Mouse (Mus musculus): Measurements from ENCODE around the gene Pam. TPM values are rescaled to one million over a fixed set of nuclear protein-coding genes. Genes with fewer than 3 reads are reported as not detected.

Pam gene
- total and polyA plus RNA-seq, 2 experiments = 11.8 to 30.5 TPM

- Histone ChIP-seq H3K4me1 (ENCODE audit: control insufficient read depth, insufficient read depth, low read length) (no peaks in the 10 kb centered on the region), H3K79me2 (ENCODE audit: control insufficient read depth, insufficient read depth, low read length) (no peaks in the 10 kb centered on the region), H3K9ac (ENCODE audit: low read depth, low read length) (no peak overlapping the region), H3K4me3 (ENCODE audit: insufficient read depth, low read depth, low read length) (no peak overlapping the region), H3K27me3 (ENCODE audit: control insufficient read depth, insufficient read depth, low read length) (no peaks in the 10 kb centered on the region), H3K27ac (replicated peaks; ENCODE audit: insufficient read depth, low read depth, low read length) (no peak overlapping the region), H3K36me3 (ENCODE audit: control insufficient read depth, insufficient read depth, low read length) (no peaks in the 10 kb centered on the region)
- DNase-seq (ENCODE audit: extremely low read depth, low read depth, low spot score) = no peak
- WGBS = 65% methylated on average over 1 of the region's 1 CpGs
- TF ChIP-seq POLR2A (IDR thresholded peaks at IDR 0.05; ENCODE audit: extremely low read depth, insufficient read depth, low read length) = no peak
- TF ChIP-seq CTCF (IDR thresholded peaks at IDR 0.05; ENCODE audit: low read depth, low read length) = no peak
Measured at GRCm38 (mm10) chr1:97983189-97983588, 112.3 kb downstream of the Pam start.

DNA sequence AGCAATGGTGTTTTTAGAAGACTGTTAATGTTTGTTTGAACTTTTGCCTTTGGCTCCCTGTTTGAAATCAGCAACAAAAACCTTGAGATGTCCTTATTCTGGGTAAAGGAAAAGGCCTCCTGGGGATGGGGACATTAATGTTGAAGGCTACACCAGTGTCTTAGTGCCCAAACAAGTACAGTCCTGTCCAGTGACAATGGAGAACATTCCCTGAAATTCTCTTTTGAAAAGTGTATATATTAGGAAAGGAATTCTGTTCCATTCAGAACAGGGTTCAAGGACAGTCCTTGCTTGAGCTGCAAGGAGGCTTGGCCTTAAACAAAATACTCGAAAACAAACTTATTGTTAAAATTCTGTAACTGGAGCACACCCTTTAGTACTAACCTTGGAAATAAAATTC lies 116.0 kb downstream of the Pam start:
- H3K36me3 ChIP-seq (ENCODE audit: control insufficient read depth, insufficient read depth, low read length) = no peaks in the 10 kb centered on the region
- no peak overlapping the region for H3K9ac ChIP-seq (ENCODE audit: low read depth, low read length)
- TF ChIP-seq POLR2A (IDR thresholded peaks at IDR 0.05; ENCODE audit: extremely low read depth, insufficient read depth, low read length) (no peak), CTCF (IDR thresholded peaks at IDR 0.05; ENCODE audit: low read depth, low read length) (no peak)
- H3K27me3 ChIP-seq (ENCODE audit: control insufficient read depth, insufficient read depth, low read length) = peaks cover 3% of the 10 kb centered on the region; the same call in 1 of the 2 replicates
- no peaks in the 10 kb centered on the region for H3K4me1 ChIP-seq (ENCODE audit: control insufficient read depth, insufficient read depth, low read length)
- no peak overlapping the region for H3K27ac ChIP-seq (replicated peaks; ENCODE audit: insufficient read depth, low read depth, low read length)
- WGBS = 88% methylated on average over 1 of the region's 1 CpGs
- no peak for DNase-seq (ENCODE audit: extremely low read depth, low read depth, low spot score)
- H3K4me3 ChIP-seq (ENCODE audit: insufficient read depth, low read depth, low read length) = no peak overlapping the region
- H3K79me2 ChIP-seq (ENCODE audit: control insufficient read depth, insufficient read depth, low read length) = no peaks in the 10 kb centered on the region

DNA sequence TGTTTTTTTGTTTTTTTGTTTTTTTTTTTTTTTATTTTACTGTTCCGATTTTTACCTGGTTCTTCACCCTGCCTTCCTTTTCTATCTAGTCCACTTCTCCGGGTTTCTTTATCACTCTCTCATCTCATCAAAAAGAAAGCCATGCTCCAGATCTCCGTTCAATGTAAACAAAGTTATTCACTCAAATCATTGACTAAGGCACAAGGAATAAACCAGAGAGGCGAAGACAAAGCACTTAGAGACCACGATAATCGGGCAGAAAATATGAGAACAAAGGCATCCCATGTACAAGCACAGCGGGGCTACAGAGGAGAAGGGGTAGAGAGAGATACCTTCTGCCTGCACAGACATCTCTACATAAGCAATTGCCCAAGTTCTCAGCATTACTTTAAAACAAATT lies 117.9 kb downstream of the Pam start:
- H3K27ac ChIP-seq (replicated peaks; ENCODE audit: insufficient read depth, low read depth, low read length) = no peak overlapping the region
- no peak overlapping the region for H3K9ac ChIP-seq (ENCODE audit: low read depth, low read length)
- H3K27me3 ChIP-seq (ENCODE audit: control insufficient read depth, insufficient read depth, low read length) = peaks cover 3% of the 10 kb centered on the region; the same call in 1 of the 2 replicates
- DNase-seq (ENCODE audit: extremely low read depth, low read depth, low spot score) = no peak
- TF ChIP-seq CTCF (IDR thresholded peaks at IDR 0.05; ENCODE audit: low read depth, low read length) = no peak
- TF ChIP-seq POLR2A (IDR thresholded peaks at IDR 0.05; ENCODE audit: extremely low read depth, insufficient read depth, low read length) = no peak
- H3K36me3 ChIP-seq (ENCODE audit: control insufficient read depth, insufficient read depth, low read length) = no peaks in the 10 kb centered on the region
- no peaks in the 10 kb centered on the region for H3K4me1 ChIP-seq (ENCODE audit: control insufficient read depth, insufficient read depth, low read length)
- H3K4me3 ChIP-seq (ENCODE audit: insufficient read depth, low read depth, low read length) = no peak overlapping the region
- WGBS = 39% methylated on average over 7 of the region's 7 CpGs
- H3K79me2 ChIP-seq (ENCODE audit: control insufficient read depth, insufficient read depth, low read length) = no peaks in the 10 kb centered on the region

DNA sequence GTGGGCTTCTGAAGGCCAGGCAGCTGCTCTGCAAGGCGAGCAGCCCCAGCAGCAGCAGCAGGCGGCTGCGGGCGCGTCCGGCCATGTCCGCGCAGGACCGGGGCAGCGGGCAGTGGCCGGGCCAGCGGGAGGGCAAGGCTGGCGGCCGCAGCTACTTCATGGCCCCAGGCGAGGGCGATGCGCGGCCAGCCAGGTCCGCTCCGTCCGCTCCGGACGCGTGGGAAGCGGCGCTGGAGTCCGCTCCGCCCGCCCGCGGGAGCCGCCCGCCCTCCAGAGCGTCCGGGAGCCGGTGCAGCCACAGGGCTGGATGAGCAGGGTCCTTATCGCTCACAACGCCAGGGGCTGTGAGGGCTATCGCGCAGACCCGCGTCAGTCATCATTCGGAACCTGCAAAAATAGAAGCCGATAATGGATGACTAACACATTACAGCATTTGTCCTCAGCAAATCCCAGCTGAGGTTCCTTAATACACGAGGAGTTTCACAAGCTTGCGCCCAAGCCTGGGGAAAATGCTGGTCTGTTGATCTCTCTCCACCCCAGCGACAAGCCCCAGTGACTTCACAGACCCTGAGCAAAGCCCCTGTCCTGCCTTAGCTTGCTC lies 118.5 kb downstream of the Pam start:
- peaks cover 3% of the 10 kb centered on the region; the same call in 1 of the 2 replicates for H3K27me3 ChIP-seq (ENCODE audit: control insufficient read depth, insufficient read depth, low read length)
- peak; percentile 7 for DNase-seq (ENCODE audit: extremely low read depth, low read depth, low spot score)
- H3K27ac ChIP-seq (replicated peaks; ENCODE audit: insufficient read depth, low read depth, low read length) = peak overlapping the region; percentile 53
- H3K79me2 ChIP-seq (ENCODE audit: control insufficient read depth, insufficient read depth, low read length) = no peaks in the 10 kb centered on the region
- WGBS = 1% methylated on average over 47 of the region's 47 CpGs
- TF ChIP-seq CTCF (IDR thresholded peaks at IDR 0.05; ENCODE audit: low read depth, low read length) = peak; percentile 30; the same call in 1 of the 2 replicates
- no peak for TF ChIP-seq POLR2A (IDR thresholded peaks at IDR 0.05; ENCODE audit: extremely low read depth, insufficient read depth, low read length)
- no peaks in the 10 kb centered on the region for H3K4me1 ChIP-seq (ENCODE audit: control insufficient read depth, insufficient read depth, low read length)
- peak overlapping the region; percentile 77 for H3K9ac ChIP-seq (ENCODE audit: low read depth, low read length)
- H3K4me3 ChIP-seq (ENCODE audit: insufficient read depth, low read depth, low read length) = peak overlapping the region; percentile 73
- H3K36me3 ChIP-seq (ENCODE audit: control insufficient read depth, insufficient read depth, low read length) = no peaks in the 10 kb centered on the region

DNA sequence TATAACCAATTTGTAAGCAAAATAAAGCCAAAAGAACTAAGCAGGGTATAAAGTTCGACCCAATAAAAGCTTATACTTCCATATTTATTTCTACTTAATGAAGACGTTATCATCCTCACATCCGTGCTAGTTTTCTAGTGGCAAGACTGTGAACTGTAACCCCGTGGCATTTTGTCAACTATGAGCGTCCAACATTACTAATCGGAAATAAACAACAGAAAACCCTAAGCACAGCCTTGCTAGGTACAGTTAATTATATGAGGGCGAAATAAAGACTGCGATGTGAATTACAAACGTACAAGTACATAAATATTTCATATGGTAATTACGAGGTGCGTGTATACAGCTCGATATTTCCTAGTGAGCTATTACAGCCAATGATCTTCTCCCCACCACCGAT lies 119.4 kb downstream of the Pam start:
- Histone ChIP-seq H3K27ac (replicated peaks; ENCODE audit: insufficient read depth, low read depth, low read length) (no peak overlapping the region), H3K27me3 (ENCODE audit: control insufficient read depth, insufficient read depth, low read length) (peaks cover 3% of the 10 kb centered on the region; the same call in 1 of the 2 replicates), H3K9ac (ENCODE audit: low read depth, low read length) (no peak overlapping the region), H3K4me3 (ENCODE audit: insufficient read depth, low read depth, low read length) (peak overlapping the region; percentile 33; the same call in 1 of the 2 replicates), H3K36me3 (ENCODE audit: control insufficient read depth, insufficient read depth, low read length) (no peaks in the 10 kb centered on the region), H3K4me1 (ENCODE audit: control insufficient read depth, insufficient read depth, low read length) (no peaks in the 10 kb centered on the region), H3K79me2 (ENCODE audit: control insufficient read depth, insufficient read depth, low read length) (no peaks in the 10 kb centered on the region)
- TF ChIP-seq CTCF (IDR thresholded peaks at IDR 0.05; ENCODE audit: low read depth, low read length) = no peak
- TF ChIP-seq POLR2A (IDR thresholded peaks at IDR 0.05; ENCODE audit: extremely low read depth, insufficient read depth, low read length) = no peak
- WGBS = 68% methylated on average over 13 of the region's 13 CpGs
- peak; percentile 13 for DNase-seq (ENCODE audit: extremely low read depth, low read depth, low spot score)

GRCm38 (mm10) chr1:97974968-97975367 lies 120.5 kb downstream of the Pam start:
- H3K4me3 ChIP-seq (ENCODE audit: insufficient read depth, low read depth, low read length) = no peak overlapping the region
- no peak for DNase-seq (ENCODE audit: extremely low read depth, low read depth, low spot score)
- 83% methylated on average over 11 of the region's 11 CpGs for WGBS
- H3K4me1 ChIP-seq (ENCODE audit: control insufficient read depth, insufficient read depth, low read length) = no peaks in the 10 kb centered on the region
- H3K36me3 ChIP-seq (ENCODE audit: control insufficient read depth, insufficient read depth, low read length) = no peaks in the 10 kb centered on the region
- H3K79me2 ChIP-seq (ENCODE audit: control insufficient read depth, insufficient read depth, low read length) = no peaks in the 10 kb centered on the region
- no peak overlapping the region for H3K27ac ChIP-seq (replicated peaks; ENCODE audit: insufficient read depth, low read depth, low read length)
- peaks cover 3% of the 10 kb centered on the region; the same call in 1 of the 2 replicates for H3K27me3 ChIP-seq (ENCODE audit: control insufficient read depth, insufficient read depth, low read length)
- TF ChIP-seq CTCF (IDR thresholded peaks at IDR 0.05; ENCODE audit: low read depth, low read length) (no peak), POLR2A (IDR thresholded peaks at IDR 0.05; ENCODE audit: extremely low read depth, insufficient read depth, low read length) (no peak)
- no peak overlapping the region for H3K9ac ChIP-seq (ENCODE audit: low read depth, low read length)
